Mouse (Mus musculus) midbrain, embryonic 10.5 days (tissue): ENCODE data around the gene Vps51. TPM values are rescaled to one million over a fixed set of nuclear protein-coding genes. Genes with fewer than 3 reads are reported as not detected.
"Not testable (repeated sequence)": the region's sequence is repeated elsewhere in the genome, so short reads cannot be mapped to it uniquely, and the experiment has no call there.

Experiments used
- DNase-seq: peaks from one replicate; pipeline ENCODE4 v3.0.0-alpha.2; 2017; ENCODE audit warnings: low spot score
- H3K27ac ChIP-seq: fragments of 300-500 bp; sonication (generic); replicated peaks from 2 replicates; pipeline ENCODE4 v1.5.1; 2016; ENCODE audit warnings: mild to moderate bottlenecking
- H3K27me3 ChIP-seq: fragments of 300-500 bp; sonication (generic); 2 replicates; pipeline ENCODE4 v1.6.1; 2016; ENCODE audit warnings: low read depth, mild to moderate bottlenecking; ENCODE audit not compliant: poor library complexity, severe bottlenecking
- H3K36me3 ChIP-seq: fragments of 300-500 bp; sonication (generic); 2 replicates; pipeline ENCODE4 v1.6.1; 2016; ENCODE audit warnings: mild to moderate bottlenecking, moderate library complexity
- H3K4me1 ChIP-seq: fragments of 300-500 bp; sonication (generic); 2 replicates; pipeline ENCODE4 v1.6.1; 2016
- H3K4me3 ChIP-seq: fragments of 300-500 bp; sonication (generic); 2 replicates; pipeline ENCODE4 v1.5.1; 2016; ENCODE audit warnings: mild to moderate bottlenecking, moderate library complexity
- H3K9me3 ChIP-seq: fragments of 300-500 bp; sonication (generic); replicated peaks from 2 replicates; pipeline ENCODE4 v1.6.1; 2016; ENCODE audit warnings: mild to moderate bottlenecking
- WGBS: fragments of 180-500 bp; shearing (Covaris S2); methylation state at CpG from one replicate; pipeline ENCODE4 v1.1.7; 2016; 5-methylcytosine and 5-hydroxymethylcytosine counted together
- polyA plus RNA-seq: library from polyadenylated mRNA; unstranded; fragments of >200 nt; fragmentation: Nextera tagmentation; extraction: Ambion mirVana; gene quantifications from 2 replicates; pipeline ENCODE4 v1.2.1, GENCODE M21; 2016

The Vps51 gene
- polyA plus RNA-seq, 1 experiment from 2014 or later: 68.0 TPM

- peak overlapping the region; percentile 96; the same call in 1 of the 2 replicates for H3K27ac ChIP-seq
- H3K9me3 ChIP-seq: no peaks in the 10 kb centered on the region
- H3K4me3 ChIP-seq: peak overlapping the region; percentile 92
- no peak for DNase-seq
- peaks cover 64% of the 10 kb centered on the region for H3K36me3 ChIP-seq
- no peaks in the 10 kb centered on the region for H3K27me3 ChIP-seq
- 65% methylated on average over 4 of the region's 4 CpGs for WGBS
- peaks cover 30% of the 10 kb centered on the region for H3K4me1 ChIP-seq
These were observed 20.3 kb downstream of the Vps51 start for GRCm38 (mm10) chr19:6056696-6057095.

GRCm38 (mm10) chr19:6054296-6054695, 22.7 kb downstream of the Vps51 start:
- Histone ChIP-seq H3K9me3 (no peaks in the 10 kb centered on the region), H3K36me3 (peaks cover 77% of the 10 kb centered on the region), H3K27me3 (no peaks in the 10 kb centered on the region), H3K4me3 (no peak overlapping the region), H3K4me1 (peaks cover 20% of the 10 kb centered on the region), H3K27ac (no peak overlapping the region)
- WGBS: 91% methylated on average over 5 of the region's 5 CpGs
- no peak for DNase-seq

- Histone ChIP-seq H3K27me3 (no peaks in the 10 kb centered on the region), H3K9me3 (no peaks in the 10 kb centered on the region), H3K36me3 (peaks cover 83% of the 10 kb centered on the region), H3K4me3 (peak overlapping the region; percentile 8; the same call in 1 of the 2 replicates), H3K27ac (no peak overlapping the region), H3K4me1 (peaks cover 20% of the 10 kb centered on the region)
- 88% methylated on average over 7 of the region's 7 CpGs for WGBS
- no peak for DNase-seq
These were observed 24.5 kb downstream of the Vps51 start for GRCm38 (mm10) chr19:6052516-6052915.

GRCm38 (mm10) chr19:6048681-6049410, 28.2 kb downstream of the Vps51 start:
- Histone ChIP-seq H3K36me3 (peaks cover 66% of the 10 kb centered on the region), H3K4me3 (peak overlapping the region; percentile 97), H3K4me1 (peaks cover 23% of the 10 kb centered on the region), H3K27ac (no peak overlapping the region), H3K9me3 (no peaks in the 10 kb centered on the region), H3K27me3 (no peaks in the 10 kb centered on the region)
- WGBS: 91% methylated on average over 11 of the region's 11 CpGs
- DNase-seq: no peak

- Histone ChIP-seq H3K36me3 (peaks cover 56% of the 10 kb centered on the region), H3K4me1 (peaks cover 23% of the 10 kb centered on the region), H3K4me3 (peak overlapping the region; percentile 97), H3K9me3 (no peaks in the 10 kb centered on the region), H3K27me3 (no peaks in the 10 kb centered on the region), H3K27ac (no peak overlapping the region)
- WGBS: 89% methylated on average over 8 of the region's 8 CpGs
- DNase-seq: no peak
These were observed 29.2 kb downstream of the Vps51 start for GRCm38 (mm10) chr19:6047899-6048166.

GRCm38 (mm10) chr19:6047154-6047898, 29.7 kb downstream of the Vps51 start:
- DNase-seq: no peak
- H3K9me3 ChIP-seq: no peaks in the 10 kb centered on the region
- H3K27me3 ChIP-seq: no peaks in the 10 kb centered on the region
- H3K4me3 ChIP-seq: peak overlapping the region; percentile 97
- peaks cover 24% of the 10 kb centered on the region for H3K4me1 ChIP-seq
- 3% methylated on average over 44 of the region's 44 CpGs for WGBS
- H3K36me3 ChIP-seq: peaks cover 51% of the 10 kb centered on the region
- peak overlapping the region; percentile 99 for H3K27ac ChIP-seq

GRCm38 (mm10) chr19:6046294-6047153, 30.5 kb downstream of the Vps51 start, which contains the start of gene Syvn1:
TSS of gene Syvn1 (plus strand) at chr19:6046576.
- under 1% methylated on average over 65 of the region's 65 CpGs for WGBS
- peak; percentile 92 for DNase-seq
- Histone ChIP-seq H3K36me3 (peaks cover 43% of the 10 kb centered on the region), H3K27ac (peak within 1 kb of the TSS; percentile 99), H3K4me3 (peak within 1 kb of the TSS; percentile 97), H3K9me3 (no peaks in the 10 kb centered on the region), H3K4me1 (peaks cover 31% of the 10 kb centered on the region), H3K27me3 (no peaks in the 10 kb centered on the region)

- Histone ChIP-seq H3K27ac (peak overlapping the region; percentile 99), H3K4me3 (peak overlapping the region; percentile 97), H3K4me1 (peaks cover 33% of the 10 kb centered on the region), H3K9me3 (no peaks in the 10 kb centered on the region), H3K27me3 (no peaks in the 10 kb centered on the region), H3K36me3 (peaks cover 34% of the 10 kb centered on the region)
- 25% methylated on average over 20 of the region's 20 CpGs for WGBS
- no peak for DNase-seq
These were observed 31.4 kb downstream of the Vps51 start for GRCm38 (mm10) chr19:6045366-6046293.

- not testable (repeated sequence) for DNase-seq, H3K27ac ChIP-seq, H3K27me3 ChIP-seq, H3K4me3 ChIP-seq, H3K9me3 ChIP-seq
- WGBS: 73% methylated on average over 4 of the region's 4 CpGs
- Histone ChIP-seq H3K36me3 (peaks cover 19% of the 10 kb centered on the region), H3K4me1 (peaks cover 33% of the 10 kb centered on the region)
These were observed 32.9 kb downstream of the Vps51 start for GRCm38 (mm10) chr19:6044102-6044501.

- H3K27ac ChIP-seq: peak overlapping the region; percentile 28; the same call in 1 of the 2 replicates
- H3K9me3 ChIP-seq: no peaks in the 10 kb centered on the region
- H3K27me3 ChIP-seq: no peaks in the 10 kb centered on the region
- H3K4me1 ChIP-seq: peaks cover 21% of the 10 kb centered on the region
- no peak overlapping the region for H3K4me3 ChIP-seq
- DNase-seq: no peak
- peaks cover 5% of the 10 kb centered on the region for H3K36me3 ChIP-seq
- WGBS: 81% methylated on average over 9 of the region's 9 CpGs
These were observed 34.7 kb downstream of the Vps51 start for GRCm38 (mm10) chr19:6042293-6042692.

GRCm38 (mm10) chr19:6040002-6040401, 37.0 kb downstream of the Vps51 start:
- no peak overlapping the region for H3K27ac ChIP-seq
- no peaks in the 10 kb centered on the region for H3K9me3 ChIP-seq
- H3K4me1 ChIP-seq: peaks cover 11% of the 10 kb centered on the region
- no peak for DNase-seq
- peaks cover 5% of the 10 kb centered on the region for H3K36me3 ChIP-seq
- H3K4me3 ChIP-seq: no peak overlapping the region
- no peaks in the 10 kb centered on the region for H3K27me3 ChIP-seq

GRCm38 (mm10) chr19:6038326-6038725, 38.7 kb downstream of the Vps51 start:
- Histone ChIP-seq H3K27ac (no peak overlapping the region), H3K4me1 (peaks cover 9% of the 10 kb centered on the region; the same call in 1 of the 2 replicates), H3K4me3 (no peak overlapping the region), H3K9me3 (no peaks in the 10 kb centered on the region), H3K27me3 (no peaks in the 10 kb centered on the region), H3K36me3 (no peaks in the 10 kb centered on the region)
- DNase-seq: no peak
- 87% methylated on average over 7 of the region's 7 CpGs for whole genome bisulfite sequencing
